Mouse (Mus musculus) erythroblast, embryonic 14.5 days (primary cell): ENCODE results near the gene Snrk.

Experiments used
- GATA1 ChIP-seq: IDR thresholded peaks from 2 replicates; pipeline ENCODE4 v1.6.1; 2012; ENCODE audit warnings: low read length, inconsistent platforms, mixed read lengths
- TAL1 ChIP-seq: IDR thresholded peaks from 3 replicates; pipeline ENCODE4 v1.6.1; 2012; ENCODE audit warnings: low read length, inconsistent platforms, mixed read lengths

DNA sequence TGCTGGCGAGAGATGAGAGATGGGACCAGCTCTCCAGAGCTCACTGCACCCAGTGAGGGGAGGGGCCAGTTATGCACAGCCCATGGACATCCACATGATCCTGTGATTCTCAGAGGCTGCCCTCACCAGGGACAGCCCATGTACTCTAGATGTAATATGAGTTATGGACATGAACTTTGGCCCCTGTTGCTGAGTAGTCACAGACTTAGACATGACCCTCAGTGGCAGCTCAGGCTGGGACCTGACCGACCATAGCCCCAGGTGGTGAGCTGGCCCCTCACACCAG, 18.8 kb downstream of the Snrk start:
- TF ChIP-seq GATA1 = no peak
- TF ChIP-seq TAL1 = no peak
